Mouse (Mus musculus) testis, postnatal 10 days (tissue): ENCODE measurements around the gene Tmeff1.
"Not testable (repeated sequence)": the region's sequence is repeated elsewhere in the genome, so short reads cannot be mapped to it uniquely, and the experiment has no call there.

Experiments used
- DNase-seq: peaks from one replicate; pipeline ENCODE4 v3.0.0; 2021; ENCODE audit warnings: low spot score

Tmeff1 gene

DNA sequence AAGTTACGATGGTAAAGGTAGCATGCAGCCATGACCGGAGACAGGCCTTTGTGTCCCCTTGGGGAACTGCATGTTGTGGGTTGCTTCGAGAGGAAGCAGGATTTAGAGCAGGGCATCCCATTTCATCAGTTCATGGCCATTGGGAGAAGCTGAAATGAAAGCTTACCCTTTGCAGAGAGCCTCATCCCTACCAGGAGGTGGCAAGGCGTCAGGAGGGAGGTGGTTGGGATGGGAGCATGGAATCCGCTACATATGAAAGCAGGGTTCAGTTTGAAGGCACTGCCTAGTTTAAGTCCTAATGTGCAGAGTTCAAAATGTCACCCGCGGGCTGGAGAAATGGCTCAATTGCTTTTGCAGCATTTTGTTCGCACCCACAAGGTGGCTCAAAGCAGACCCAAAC, 92.3 kb downstream of the Tmeff1 start:
- DNase-seq = no peak

DNA sequence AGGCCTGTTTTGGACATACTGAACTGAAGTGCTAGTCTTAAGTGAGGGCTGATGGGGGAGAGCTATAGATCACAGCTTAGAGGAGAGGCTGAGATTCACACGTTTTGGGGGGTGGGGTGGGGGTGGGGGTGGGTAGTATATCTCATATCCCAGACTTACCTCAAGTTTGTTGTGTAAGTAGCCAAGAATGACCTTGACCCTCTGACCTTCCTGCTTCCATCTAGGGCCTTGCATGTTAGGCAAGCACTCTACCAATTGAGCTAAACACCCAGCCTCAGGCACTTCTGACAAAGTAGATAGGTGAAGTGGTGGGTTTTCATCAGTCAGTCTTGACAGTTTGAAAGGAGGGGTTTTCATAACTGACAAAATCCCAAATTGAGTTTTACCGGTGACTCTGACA, 92.8 kb downstream of the Tmeff1 start:
- DNase-seq = no peak

DNA sequence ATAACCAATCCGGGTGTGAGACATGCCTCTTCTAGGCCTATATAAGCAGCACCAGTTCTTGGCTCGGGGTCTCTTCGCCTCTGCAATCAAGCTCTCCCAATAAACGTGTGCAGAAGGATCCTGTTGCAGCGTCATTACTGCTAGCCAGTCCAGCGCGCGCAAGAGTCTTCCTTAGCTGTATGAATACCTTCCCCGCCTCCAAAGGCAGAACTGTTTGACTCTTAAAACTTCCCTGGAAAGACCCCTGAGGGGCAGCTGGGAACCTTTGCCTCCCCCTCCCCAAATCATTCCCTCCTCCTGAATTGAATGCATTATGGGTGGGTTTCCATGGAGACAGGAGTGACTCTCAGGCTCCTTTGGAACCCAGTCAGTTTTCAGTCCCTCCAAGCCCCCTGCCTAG, 93.8 kb downstream of the Tmeff1 start:
- DNase-seq = no peak

DNA sequence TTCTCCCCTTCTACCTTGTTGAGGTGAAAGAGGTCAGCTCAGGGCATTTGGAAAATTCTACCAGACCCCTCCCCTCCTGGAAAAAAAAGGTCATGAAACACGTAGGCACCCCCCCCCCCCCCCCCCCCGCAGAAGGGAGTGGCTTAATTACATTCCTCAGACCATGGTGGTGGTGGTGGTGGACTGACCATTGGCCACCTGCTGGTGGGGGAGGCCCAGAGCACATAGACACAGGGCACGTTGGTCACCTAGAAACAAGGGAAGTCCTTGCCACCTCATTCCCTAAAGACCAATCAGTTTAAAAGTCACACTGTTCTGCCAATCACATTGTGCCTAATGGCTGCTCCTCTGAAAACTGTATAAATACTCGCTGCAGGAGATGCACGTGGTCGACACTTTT, 94.8 kb downstream of the Tmeff1 start:
- not testable (repeated sequence) for DNase-seq

DNA sequence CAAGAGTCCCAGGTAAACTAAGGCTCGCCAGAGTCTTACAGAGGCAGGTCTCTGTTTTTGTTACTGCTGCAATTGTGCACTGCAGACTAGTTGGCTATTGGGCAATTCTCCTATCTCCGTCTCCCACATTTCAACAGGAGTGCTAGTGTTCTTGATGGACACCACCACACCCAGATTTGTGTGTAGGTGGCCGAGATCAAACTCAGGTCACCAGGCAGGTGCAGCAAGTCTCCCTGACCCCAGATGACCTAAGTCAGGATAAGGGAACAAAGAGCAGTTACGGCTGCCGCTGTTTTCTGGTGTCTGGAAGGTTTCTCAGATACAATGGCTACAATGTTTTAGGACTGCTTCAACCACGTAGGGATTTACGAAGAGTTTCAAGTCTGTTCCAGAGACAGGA, 95.2 kb downstream of the Tmeff1 start:
- peak; percentile 46 for DNase-seq

DNA sequence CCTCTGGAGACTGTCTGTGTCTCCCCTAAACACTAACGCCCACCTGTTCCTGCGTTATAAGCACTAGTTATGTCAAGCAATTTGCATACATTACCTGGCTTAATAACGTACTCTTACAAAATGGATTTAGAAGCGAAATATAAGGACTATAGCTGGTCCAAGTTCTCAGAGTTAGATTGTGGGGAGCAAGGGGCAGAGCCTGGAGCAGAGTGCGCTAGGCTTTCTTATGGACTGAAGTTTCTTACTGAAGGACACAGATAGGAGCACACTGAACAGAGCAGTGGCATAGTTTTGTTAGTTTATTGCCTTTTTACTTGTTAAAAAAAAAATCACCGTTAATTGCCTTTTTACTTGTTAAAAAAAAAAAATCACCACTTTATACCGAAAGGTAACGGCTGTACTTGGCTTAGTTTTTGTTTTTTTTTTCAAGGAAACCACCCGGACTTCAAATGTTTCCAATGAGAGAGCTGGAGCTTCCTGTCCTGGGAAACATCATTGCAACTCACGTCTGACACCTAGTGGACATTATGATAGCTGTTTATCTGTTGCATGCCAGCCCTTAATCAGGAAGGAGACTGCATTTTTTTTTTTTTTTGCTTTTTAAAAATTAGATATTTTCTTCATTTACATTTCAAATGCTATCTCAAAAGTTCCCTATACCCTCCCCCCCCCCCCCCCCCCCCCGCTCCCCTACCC, 95.8 kb downstream of the Tmeff1 start:
- no peak for DNase-seq

DNA sequence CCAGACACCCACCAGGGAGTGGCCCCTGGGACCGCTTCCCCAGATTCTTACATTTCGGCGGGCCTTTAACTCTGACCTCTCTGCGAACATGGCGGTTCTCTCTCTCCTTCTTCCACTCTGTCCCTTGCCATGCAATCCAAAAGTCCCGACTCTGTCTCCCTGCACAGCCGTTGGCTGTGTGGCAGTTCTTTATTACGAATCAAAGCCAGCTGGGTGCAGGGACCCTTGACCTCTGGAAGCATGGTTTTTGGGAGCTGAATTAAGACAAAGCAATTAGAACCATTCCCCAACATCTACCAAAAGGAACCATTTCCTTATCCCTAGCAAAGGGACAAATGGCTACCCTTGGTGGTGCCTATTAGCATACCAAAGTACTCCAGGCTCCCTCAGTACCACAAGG, 98.2 kb downstream of the Tmeff1 start:
- DNase-seq = no peak

DNA sequence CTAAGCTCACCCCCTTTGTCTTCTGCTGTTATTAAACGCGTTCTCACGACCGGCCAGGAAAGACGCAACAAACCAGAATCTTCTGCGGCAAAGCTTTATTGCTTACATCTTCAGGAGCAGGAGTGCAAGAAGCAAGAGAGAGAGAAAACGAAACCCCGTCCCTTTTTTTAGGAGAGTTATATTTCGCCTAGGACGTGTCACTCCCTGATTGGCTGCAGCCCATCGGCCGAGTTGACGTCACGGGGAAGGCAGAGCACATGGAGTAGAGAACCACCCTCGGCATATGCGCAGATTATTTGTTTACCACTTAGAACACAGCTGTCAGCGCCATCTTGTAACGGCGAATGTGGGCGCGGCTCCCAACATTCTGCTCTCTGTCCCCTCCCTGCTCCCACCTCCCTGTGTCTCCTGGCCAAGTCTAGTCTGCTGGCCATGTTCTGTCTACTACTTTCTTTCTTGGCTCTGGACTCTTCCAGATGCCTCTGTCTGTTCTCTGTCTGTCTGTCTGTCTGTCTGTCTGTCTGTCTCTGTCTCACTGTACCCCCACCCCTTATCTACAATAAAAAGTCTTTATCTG, 98.7 kb downstream of the Tmeff1 start:
- not testable (repeated sequence) for DNase-seq

DNA sequence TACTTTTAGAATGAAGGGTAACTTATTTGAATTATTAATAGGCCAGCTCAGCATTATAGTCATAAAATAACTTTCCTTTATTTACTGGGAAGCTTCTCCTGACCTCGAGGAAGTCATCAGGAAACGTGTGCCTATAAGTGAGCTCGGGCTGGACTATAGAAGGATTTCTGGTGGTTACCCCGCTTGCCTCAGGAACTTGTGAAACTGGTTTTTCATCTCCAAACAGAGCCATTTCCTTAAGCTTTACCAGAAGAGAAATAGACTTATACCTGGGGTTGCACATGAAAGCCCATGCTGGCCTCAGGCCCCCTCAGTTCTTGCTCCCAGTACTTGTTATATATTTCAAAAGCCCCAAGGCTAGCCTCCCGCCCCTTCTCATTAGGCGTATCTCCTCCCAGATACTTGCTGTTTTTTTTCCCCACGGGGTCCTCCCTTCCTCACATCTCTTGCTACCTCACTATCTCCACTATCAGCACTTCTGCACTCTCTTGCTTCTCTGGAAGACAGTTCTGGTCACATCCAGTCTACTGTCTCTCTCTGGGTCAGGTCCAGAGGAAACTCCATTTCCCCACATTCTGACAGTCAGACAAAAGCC, 99.7 kb downstream of the Tmeff1 start:
- no peak for DNase-seq

DNA sequence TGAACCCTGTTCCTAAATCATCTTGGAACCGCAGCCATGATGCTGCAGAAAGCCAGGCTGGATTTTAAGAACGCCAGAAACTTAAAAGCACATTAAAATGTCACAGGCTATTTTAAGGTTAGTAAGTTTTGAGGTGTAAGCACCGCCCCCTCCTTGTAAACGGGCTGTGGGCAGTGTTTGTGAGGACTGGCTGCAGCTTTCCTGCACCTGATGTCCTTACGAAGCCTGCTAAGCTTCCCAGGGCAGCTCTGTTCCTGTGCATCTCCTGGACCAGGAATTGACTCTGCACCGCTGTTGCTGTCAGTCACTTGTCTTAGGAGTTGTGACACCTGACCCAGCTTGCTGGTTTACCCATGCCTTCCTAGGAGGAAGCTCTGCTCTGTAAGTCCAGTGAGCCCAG, 103.2 kb downstream of the Tmeff1 start:
- no peak for DNase-seq

DNA sequence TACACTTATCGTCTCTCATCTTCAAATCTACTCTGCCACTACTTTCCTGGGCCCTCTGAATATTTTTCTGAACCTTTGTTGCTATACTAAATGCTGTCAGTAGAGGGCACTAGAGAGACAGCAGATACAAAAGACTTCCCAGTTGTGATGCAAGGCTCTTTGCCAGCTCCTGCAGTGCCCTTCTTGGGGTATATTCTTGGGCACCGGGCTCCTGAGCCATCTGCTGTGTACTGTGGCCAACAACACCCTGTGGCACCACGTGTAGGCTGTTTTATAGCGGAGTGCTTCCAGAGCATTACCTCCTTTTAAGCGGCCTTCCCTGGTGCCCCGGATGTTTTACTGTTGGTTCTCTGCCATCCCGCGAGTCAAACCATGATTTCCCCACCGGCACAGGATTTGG, 105.7 kb downstream of the Tmeff1 start:
- DNase-seq = peak; percentile 42

DNA sequence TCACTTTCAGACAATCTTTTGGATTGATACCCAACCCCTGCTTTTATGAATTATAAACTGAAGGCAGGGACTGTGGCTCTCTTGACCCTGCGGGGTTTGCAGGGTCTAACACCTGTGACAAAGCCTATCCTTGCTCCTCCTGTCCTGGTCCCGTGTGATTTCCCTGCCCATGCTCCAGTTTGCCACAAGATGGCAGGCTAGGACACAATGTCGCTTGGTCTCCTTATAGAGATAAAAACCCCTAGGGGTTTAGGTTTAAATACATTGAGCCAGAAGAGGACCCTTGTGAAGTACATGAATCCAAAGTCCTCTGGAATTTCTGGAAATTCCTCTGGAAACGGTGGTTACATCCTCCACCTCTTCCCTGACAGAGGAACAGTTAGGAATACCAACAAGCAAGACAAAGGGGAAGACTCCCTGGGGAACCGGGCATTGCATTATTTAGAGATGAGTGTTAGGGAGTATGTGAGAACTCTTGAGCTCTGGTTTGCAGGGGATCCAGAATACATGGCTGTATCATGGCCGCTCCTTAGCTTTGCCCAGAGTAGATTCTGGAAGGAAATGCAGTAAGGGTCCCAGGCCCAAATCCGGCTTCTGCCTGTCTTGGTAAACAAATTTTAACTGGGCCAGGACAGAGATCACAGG, 106.9 kb downstream of the Tmeff1 start:
- no peak for DNase-seq

DNA sequence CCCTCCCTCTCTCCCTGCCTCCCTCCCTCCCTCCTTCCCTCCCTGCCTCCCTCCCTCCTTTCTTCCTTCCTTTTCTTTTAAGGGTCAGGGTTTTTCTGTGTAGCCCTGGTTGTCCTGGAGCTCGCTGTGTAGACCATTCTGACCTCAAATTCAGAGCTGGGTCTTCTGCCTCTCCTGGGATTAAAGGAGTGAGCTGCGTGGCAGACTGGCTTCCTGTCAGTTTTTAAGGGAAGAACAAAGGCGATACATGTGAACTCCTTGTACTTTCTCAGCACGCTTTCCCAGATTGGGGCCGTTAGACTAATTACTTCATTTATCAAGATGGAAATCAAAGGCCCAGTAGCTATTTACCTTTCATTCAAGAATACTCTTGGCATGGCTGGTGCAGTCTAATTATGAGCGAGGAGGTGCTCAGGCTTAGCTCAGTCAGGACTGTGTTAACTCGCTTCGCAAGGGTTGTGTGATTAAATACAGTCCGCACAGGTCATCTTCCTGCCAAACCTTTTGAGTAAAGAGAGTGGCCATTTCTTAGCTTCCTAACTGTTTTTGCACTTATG, 107.8 kb downstream of the Tmeff1 start:
- DNase-seq = no peak

DNA sequence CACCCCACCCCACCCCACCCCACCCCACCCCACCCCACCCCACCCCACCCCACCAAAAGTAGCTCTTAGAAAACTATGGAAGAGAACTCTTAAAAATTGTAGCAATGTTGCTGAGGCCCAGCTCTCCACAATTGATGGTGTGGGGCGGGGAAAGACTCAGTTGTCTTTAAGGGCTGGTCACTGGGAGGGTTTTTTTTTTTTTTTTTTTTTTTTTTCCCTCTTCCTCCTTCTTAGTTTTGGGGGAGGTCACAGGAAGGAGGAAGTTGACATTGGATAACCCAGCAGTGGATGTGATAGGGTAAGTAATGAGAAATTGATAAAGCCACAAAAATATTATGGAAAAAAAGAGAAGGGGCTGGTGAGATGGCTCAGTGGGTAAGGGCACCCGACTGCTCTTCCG, 111.7 kb downstream of the Tmeff1 start:
- no peak for DNase-seq

DNA sequence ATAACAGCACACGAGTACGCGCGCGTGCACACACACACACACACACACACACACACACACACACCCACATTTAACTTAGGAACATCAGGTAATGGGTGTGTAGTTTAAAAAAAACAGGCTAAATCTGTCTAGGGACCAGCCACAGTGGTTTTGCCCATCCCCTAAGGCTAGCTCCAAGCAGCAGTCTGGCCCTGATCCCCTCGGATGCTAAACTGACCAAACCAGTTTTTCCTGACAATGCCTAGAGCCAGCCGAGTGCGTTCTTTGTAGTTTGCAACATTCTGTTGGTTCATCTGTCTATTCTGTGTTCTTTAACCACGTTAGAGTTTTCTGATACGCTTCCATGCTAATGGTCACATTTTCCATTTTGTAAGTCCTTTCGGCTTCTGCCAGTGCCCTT, 112.3 kb downstream of the Tmeff1 start:
- no peak for DNase-seq
